Mouse (Mus musculus): ENCODE data around the gene Cela1. TPM values are rescaled to one million over a fixed set of nuclear protein-coding genes. Genes with fewer than 3 reads are reported as not detected.

Gene Cela1
- polyA plus RNA-seq, 1 experiment from 2014 or later, result 2.1 TPM

GRCm38 (mm10) chr15:100701108-100701507 is 13.4 kb upstream of the Cela1 start:
- peaks cover 10% of the 10 kb centered on the region for H3K4me1 ChIP-seq
- H3K36me3 ChIP-seq, result no peaks in the 10 kb centered on the region
- no peak overlapping the region for H3K27ac ChIP-seq
- ATAC-seq (ENCODE audit: low FRiP score, low read depth), result no peak
- H3K27me3 ChIP-seq, result peaks cover 25% of the 10 kb centered on the region
- no peak overlapping the region for H3K4me2 ChIP-seq (replicated peaks)
- no peak overlapping the region for H3K4me3 ChIP-seq
- H3K9ac ChIP-seq, result no peak overlapping the region
- H3K9me3 ChIP-seq, result no peaks in the 10 kb centered on the region
- 73% methylated on average over 10 of the region's 10 CpGs for WGBS

GRCm38 (mm10) chr15:100700424-100700823 is 12.7 kb upstream of the Cela1 start:
- H3K9me3 ChIP-seq, result no peaks in the 10 kb centered on the region
- H3K4me3 ChIP-seq, result no peak overlapping the region
- ATAC-seq (ENCODE audit: low FRiP score, low read depth), result no peak
- H3K9ac ChIP-seq, result no peak overlapping the region
- no peaks in the 10 kb centered on the region for H3K36me3 ChIP-seq
- no peak overlapping the region for H3K4me2 ChIP-seq (replicated peaks)
- H3K27ac ChIP-seq, result no peak overlapping the region
- peaks cover 10% of the 10 kb centered on the region for H3K4me1 ChIP-seq
- WGBS, result 64% methylated on average over 5 of the region's 5 CpGs
- peaks cover 24% of the 10 kb centered on the region for H3K27me3 ChIP-seq

- 65% methylated on average over 6 of the region's 6 CpGs for WGBS
- Histone ChIP-seq H3K9ac (no peak overlapping the region), H3K4me1 (peaks cover 10% of the 10 kb centered on the region), H3K27ac (no peak overlapping the region), H3K4me3 (no peak overlapping the region), H3K27me3 (peaks cover 19% of the 10 kb centered on the region), H3K9me3 (no peaks in the 10 kb centered on the region), H3K36me3 (no peaks in the 10 kb centered on the region), H3K4me2 (replicated peaks) (no peak overlapping the region)
- no peak for ATAC-seq (ENCODE audit: low FRiP score, low read depth)
Measured at GRCm38 (mm10) chr15:100699386-100699785, 11.7 kb upstream of the Cela1 start.

GRCm38 (mm10) chr15:100698078-100698477 is 10.4 kb upstream of the Cela1 start:
- Histone ChIP-seq H3K9ac (no peak overlapping the region), H3K4me2 (replicated peaks) (no peak overlapping the region), H3K27me3 (peaks cover 6% of the 10 kb centered on the region), H3K9me3 (no peaks in the 10 kb centered on the region), H3K27ac (no peak overlapping the region), H3K4me1 (no peaks in the 10 kb centered on the region), H3K4me3 (no peak overlapping the region), H3K36me3 (no peaks in the 10 kb centered on the region)
- WGBS, result 79% methylated on average over 10 of the region's 10 CpGs
- ATAC-seq (ENCODE audit: low FRiP score, low read depth), result no peak

GRCm38 (mm10) chr15:100694406-100694805 is 6.7 kb upstream of the Cela1 start:
- H3K27me3 ChIP-seq, result no peaks in the 10 kb centered on the region
- no peak overlapping the region for H3K27ac ChIP-seq
- no peaks in the 10 kb centered on the region for H3K36me3 ChIP-seq
- peaks cover 12% of the 10 kb centered on the region for H3K9me3 ChIP-seq
- WGBS, result 92% methylated on average over 9 of the region's 9 CpGs
- H3K4me3 ChIP-seq, result no peak overlapping the region
- ATAC-seq (ENCODE audit: low FRiP score, low read depth), result no peak
- no peak overlapping the region for H3K9ac ChIP-seq
- H3K4me1 ChIP-seq, result no peaks in the 10 kb centered on the region
- H3K4me2 ChIP-seq (replicated peaks), result no peak overlapping the region

GRCm38 (mm10) chr15:100691990-100692389 is 4.3 kb upstream of the Cela1 start:
- Histone ChIP-seq H3K27me3 (no peaks in the 10 kb centered on the region), H3K4me3 (no peak overlapping the region), H3K36me3 (no peaks in the 10 kb centered on the region), H3K9ac (no peak overlapping the region), H3K27ac (no peak overlapping the region), H3K4me2 (replicated peaks) (no peak overlapping the region), H3K4me1 (peaks cover 7% of the 10 kb centered on the region), H3K9me3 (peaks cover 12% of the 10 kb centered on the region)
- no peak for ATAC-seq (ENCODE audit: low FRiP score, low read depth)
- 68% methylated on average over 3 of the region's 3 CpGs for WGBS

GRCm38 (mm10) chr15:100686989-100687388 is 732 bp downstream of the Cela1 start:
- WGBS, result 58% methylated on average over 12 of the region's 12 CpGs
- no peak for ATAC-seq (ENCODE audit: low FRiP score, low read depth)
- H3K27me3 ChIP-seq, result peaks cover 10% of the 10 kb centered on the region
- peaks cover 8% of the 10 kb centered on the region for H3K4me1 ChIP-seq
- H3K27ac ChIP-seq, result no peak overlapping the region
- no peaks in the 10 kb centered on the region for H3K36me3 ChIP-seq
- H3K9ac ChIP-seq, result no peak overlapping the region
- peaks cover 12% of the 10 kb centered on the region for H3K9me3 ChIP-seq
- H3K4me2 ChIP-seq (replicated peaks), result no peak overlapping the region; the same call in 1 of the 2 replicates
- H3K4me3 ChIP-seq, result no peak overlapping the region

GRCm38 (mm10) chr15:100686434-100686833 is 1.3 kb downstream of the Cela1 start:
- H3K9me3 ChIP-seq, result peaks cover 12% of the 10 kb centered on the region
- WGBS, result 70% methylated on average over 6 of the region's 6 CpGs
- H3K4me3 ChIP-seq, result no peak overlapping the region
- no peak overlapping the region for H3K27ac ChIP-seq
- ATAC-seq (ENCODE audit: low FRiP score, low read depth), result no peak
- H3K27me3 ChIP-seq, result peaks cover 10% of the 10 kb centered on the region
- no peak overlapping the region for H3K9ac ChIP-seq
- H3K4me1 ChIP-seq, result peaks cover 8% of the 10 kb centered on the region
- H3K36me3 ChIP-seq, result no peaks in the 10 kb centered on the region
- H3K4me2 ChIP-seq (replicated peaks), result no peak overlapping the region

GRCm38 (mm10) chr15:100685849-100686248 is 1.9 kb downstream of the Cela1 start:
- no peak overlapping the region for H3K9ac ChIP-seq
- H3K27ac ChIP-seq, result no peak overlapping the region
- ATAC-seq (ENCODE audit: low FRiP score, low read depth), result no peak
- no peak overlapping the region for H3K4me2 ChIP-seq (replicated peaks)
- H3K9me3 ChIP-seq, result peaks cover 9% of the 10 kb centered on the region
- no peaks in the 10 kb centered on the region for H3K36me3 ChIP-seq
- 87% methylated on average over 8 of the region's 8 CpGs for WGBS
- H3K27me3 ChIP-seq, result peaks cover 10% of the 10 kb centered on the region
- no peak overlapping the region for H3K4me3 ChIP-seq
- peaks cover 8% of the 10 kb centered on the region for H3K4me1 ChIP-seq

GRCm38 (mm10) chr15:100685255-100685654 is 2.5 kb downstream of the Cela1 start:
- Histone ChIP-seq H3K9ac (no peak overlapping the region), H3K27ac (no peak overlapping the region), H3K36me3 (no peaks in the 10 kb centered on the region), H3K4me1 (peaks cover 8% of the 10 kb centered on the region), H3K4me3 (no peak overlapping the region), H3K27me3 (peaks cover 10% of the 10 kb centered on the region), H3K4me2 (replicated peaks) (no peak overlapping the region), H3K9me3 (peaks cover 3% of the 10 kb centered on the region)
- 22% methylated on average over 13 of the region's 13 CpGs for WGBS
- ATAC-seq (ENCODE audit: low FRiP score, low read depth), result no peak

GRCm38 (mm10) chr15:100684450-100684849 is 3.3 kb downstream of the Cela1 start:
- Histone ChIP-seq H3K4me2 (replicated peaks) (no peak overlapping the region), H3K27ac (no peak overlapping the region), H3K9ac (no peak overlapping the region), H3K4me1 (peaks cover 8% of the 10 kb centered on the region), H3K27me3 (peaks cover 10% of the 10 kb centered on the region), H3K4me3 (no peak overlapping the region), H3K9me3 (no peaks in the 10 kb centered on the region; the same call in 1 of the 2 replicates), H3K36me3 (no peaks in the 10 kb centered on the region)
- ATAC-seq (ENCODE audit: low FRiP score, low read depth), result no peak
- 65% methylated on average over 10 of the region's 10 CpGs for whole genome bisulfite sequencing

- WGBS, result 47% methylated on average over 2 of the region's 2 CpGs
Measured at GRCm38 (mm10) chr15:100683041-100683440, 4.7 kb downstream of the Cela1 start.

GRCm38 (mm10) chr15:100681770-100682169 is 6.0 kb downstream of the Cela1 start:
- no peak for ATAC-seq (ENCODE audit: low FRiP score, low read depth)
- Histone ChIP-seq H3K4me3 (no peak overlapping the region), H3K27me3 (peaks cover 10% of the 10 kb centered on the region), H3K9me3 (no peaks in the 10 kb centered on the region), H3K4me1 (no peaks in the 10 kb centered on the region; the same call in 1 of the 2 replicates), H3K4me2 (replicated peaks) (no peak overlapping the region), H3K36me3 (no peaks in the 10 kb centered on the region), H3K27ac (no peak overlapping the region), H3K9ac (no peak overlapping the region)
- WGBS, result 37% methylated on average over 7 of the region's 7 CpGs

More at GRCm38 (mm10) chr15:100683041-100683440, 4.7 kb downstream of the Cela1 start:
- Histone ChIP-seq H3K4me2 (replicated peaks) (no peak overlapping the region), H3K27ac (no peak overlapping the region), H3K27me3 (peaks cover 10% of the 10 kb centered on the region), H3K36me3 (no peaks in the 10 kb centered on the region), H3K4me3 (no peak overlapping the region), H3K4me1 (peaks cover 8% of the 10 kb centered on the region), H3K9ac (no peak overlapping the region), H3K9me3 (no peaks in the 10 kb centered on the region)
- no peak for ATAC-seq (ENCODE audit: low FRiP score, low read depth)
